Mouse (Mus musculus): ENCODE measurements around the gene 4933424G06Rik. TPM values are rescaled to one million over a fixed set of nuclear protein-coding genes. Genes with fewer than 3 reads are reported as not detected.

The 4933424G06Rik gene
- polyA plus RNA-seq, 1 experiment: not detected

DNA sequence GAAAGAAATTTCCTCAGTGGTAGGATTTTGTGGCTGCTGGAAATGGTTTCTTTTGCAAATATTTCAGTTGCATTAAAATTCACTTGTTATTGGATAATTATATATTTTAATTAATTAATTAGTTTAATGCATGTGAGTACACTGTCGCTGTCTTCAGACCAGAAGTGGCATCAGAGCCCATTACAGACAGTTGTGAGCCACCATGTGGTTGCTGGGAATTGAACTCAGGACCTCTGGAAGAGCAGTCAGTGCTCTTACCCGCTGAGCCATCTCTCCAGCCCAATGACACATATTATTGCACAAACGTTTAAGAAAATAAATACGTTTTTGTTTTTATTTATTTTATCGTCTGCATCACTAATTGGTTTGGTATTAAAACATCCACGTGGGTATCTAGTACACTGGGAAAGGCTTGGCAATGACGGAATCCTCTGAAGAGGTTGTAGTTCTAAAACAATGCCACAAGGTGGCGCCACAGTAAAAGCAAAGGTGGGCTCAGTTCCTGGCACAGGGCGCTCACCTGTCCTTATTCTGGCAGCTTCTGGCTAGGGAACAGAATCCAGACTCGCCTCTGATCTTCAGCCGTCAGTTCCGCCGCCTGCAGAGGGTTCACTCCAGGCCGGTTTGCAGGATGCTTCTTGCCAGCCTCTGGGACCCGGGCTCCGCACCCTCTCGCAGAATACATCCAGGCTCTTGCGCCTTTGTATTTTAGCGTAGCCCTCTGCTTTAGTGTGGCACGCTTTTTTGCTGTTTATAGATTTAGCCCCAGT is 74.6 kb downstream of the 4933424G06Rik start:
- TF ChIP-seq GATA1 (IDR thresholded peaks at IDR 0.05; ENCODE audit: low read length): no peak

- no peak for TF ChIP-seq GATA1 (IDR thresholded peaks at IDR 0.05; ENCODE audit: low read length)
Measured at GRCm38 (mm10) chr1:36785238-36785641, 75.3 kb downstream of the 4933424G06Rik start.

DNA sequence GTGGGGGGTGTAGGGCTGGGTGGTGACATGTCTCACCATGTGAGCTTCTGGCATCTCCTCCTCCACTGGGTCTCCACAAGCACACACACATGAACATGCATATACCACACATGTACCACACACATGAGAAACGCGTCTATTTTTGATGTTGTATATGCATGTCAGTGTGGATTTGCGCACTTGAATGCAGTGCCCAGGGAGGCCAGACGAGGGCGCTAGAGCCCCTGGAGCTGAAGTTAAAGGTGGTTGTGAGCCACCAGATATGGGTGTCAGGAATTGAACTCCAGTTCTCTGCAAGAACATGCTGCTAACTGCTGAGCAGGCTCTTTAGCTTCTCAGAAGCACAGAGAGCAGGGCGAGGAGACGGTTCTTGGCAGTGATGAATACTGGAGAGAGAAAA is 76.4 kb downstream of the 4933424G06Rik start:
- TF ChIP-seq GATA1 (IDR thresholded peaks at IDR 0.05; ENCODE audit: low read length): no peak

DNA sequence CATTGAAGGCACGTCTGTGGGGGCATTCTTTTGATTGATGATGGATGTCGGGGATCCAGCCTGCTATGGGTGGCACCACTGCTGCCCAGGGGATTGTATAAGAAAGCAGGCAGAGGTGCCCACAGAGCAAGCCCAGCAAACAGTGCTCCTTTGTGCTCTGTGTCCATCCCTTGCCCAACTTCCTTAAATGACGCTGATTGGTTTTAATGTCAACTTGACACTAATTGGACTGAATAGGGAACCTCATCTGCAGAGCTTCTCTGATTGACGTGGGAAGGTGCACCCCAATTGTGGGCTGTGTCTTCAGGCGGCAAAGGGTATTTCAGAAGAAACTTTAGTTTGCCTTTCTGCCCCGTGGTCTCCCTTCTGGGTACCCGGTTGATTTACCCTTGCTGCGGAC is 79.5 kb downstream of the 4933424G06Rik start:
- TF ChIP-seq GATA1 (IDR thresholded peaks at IDR 0.05; ENCODE audit: low read length): no peak

- no peak for TF ChIP-seq GATA1 (IDR thresholded peaks at IDR 0.05; ENCODE audit: low read length)
Measured at GRCm38 (mm10) chr1:36796711-36797110, 86.8 kb downstream of the 4933424G06Rik start.

DNA sequence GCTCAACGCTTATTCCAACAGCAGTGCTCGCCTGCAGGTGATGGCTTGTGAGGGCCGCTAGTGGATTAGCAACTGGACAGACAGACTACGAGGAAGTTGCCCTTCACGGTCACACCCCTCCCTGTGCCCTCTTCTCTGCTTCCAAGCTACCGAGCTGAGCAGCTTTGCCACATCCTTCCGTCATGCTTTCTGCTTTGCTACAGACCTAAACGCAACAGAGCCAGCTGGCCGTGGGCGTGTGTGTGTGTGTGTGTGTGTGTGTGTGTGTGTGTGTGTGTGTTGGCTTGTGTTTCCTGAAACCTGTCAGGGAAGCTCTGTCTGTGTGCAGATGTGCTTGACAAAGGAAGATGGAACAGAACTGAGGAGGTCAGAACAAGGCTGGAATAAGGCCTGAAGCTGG is 87.5 kb downstream of the 4933424G06Rik start:
- TF ChIP-seq GATA1 (IDR thresholded peaks at IDR 0.05; ENCODE audit: low read length): no peak

GRCm38 (mm10) chr1:36800379-36801011 is 90.5 kb downstream of the 4933424G06Rik start:
- no peak for TF ChIP-seq GATA1 (IDR thresholded peaks at IDR 0.05; ENCODE audit: low read length)

DNA sequence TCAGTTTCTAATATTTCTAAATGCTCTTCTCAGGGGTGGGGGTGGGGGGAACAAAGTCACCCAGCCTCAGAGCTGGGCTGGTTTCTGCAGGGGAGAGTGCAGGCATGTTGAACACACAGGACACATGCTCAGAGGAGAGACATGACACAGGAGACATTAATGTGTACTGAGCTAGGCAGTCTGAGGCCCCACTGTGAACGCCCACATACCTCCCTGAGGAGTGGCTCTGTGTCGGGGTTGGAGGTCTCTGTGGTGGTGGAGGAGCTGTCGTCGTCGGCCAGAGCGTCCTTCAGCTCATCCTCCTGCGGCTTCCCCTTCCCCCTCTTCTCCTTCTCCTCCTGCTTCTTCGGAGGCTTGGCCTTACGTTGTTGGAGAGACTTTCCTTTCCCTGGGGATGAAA is 94.3 kb downstream of the 4933424G06Rik start:
- no peak for TF ChIP-seq GATA1 (IDR thresholded peaks at IDR 0.05; ENCODE audit: low read length)

DNA sequence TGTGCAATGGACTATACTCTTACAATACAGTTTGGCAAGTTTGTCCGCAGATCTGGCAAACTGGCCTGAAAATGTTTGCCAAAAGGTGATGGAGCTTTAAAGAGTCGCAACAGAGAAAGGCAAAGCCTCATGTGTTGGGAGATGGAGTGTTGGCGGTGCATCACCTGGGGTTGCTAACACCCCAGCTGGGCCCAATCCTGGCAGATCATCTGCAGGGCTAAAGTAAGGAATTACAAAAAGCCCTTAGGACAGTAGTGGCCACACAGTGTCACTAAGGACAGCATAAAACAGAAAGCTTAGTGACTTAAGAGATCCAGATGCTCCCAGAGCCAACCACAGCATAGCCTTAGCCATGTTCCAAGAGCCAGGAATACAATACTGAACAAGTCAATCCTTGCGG is 94.9 kb downstream of the 4933424G06Rik start:
- TF ChIP-seq GATA1 (IDR thresholded peaks at IDR 0.05; ENCODE audit: low read length): no peak

DNA sequence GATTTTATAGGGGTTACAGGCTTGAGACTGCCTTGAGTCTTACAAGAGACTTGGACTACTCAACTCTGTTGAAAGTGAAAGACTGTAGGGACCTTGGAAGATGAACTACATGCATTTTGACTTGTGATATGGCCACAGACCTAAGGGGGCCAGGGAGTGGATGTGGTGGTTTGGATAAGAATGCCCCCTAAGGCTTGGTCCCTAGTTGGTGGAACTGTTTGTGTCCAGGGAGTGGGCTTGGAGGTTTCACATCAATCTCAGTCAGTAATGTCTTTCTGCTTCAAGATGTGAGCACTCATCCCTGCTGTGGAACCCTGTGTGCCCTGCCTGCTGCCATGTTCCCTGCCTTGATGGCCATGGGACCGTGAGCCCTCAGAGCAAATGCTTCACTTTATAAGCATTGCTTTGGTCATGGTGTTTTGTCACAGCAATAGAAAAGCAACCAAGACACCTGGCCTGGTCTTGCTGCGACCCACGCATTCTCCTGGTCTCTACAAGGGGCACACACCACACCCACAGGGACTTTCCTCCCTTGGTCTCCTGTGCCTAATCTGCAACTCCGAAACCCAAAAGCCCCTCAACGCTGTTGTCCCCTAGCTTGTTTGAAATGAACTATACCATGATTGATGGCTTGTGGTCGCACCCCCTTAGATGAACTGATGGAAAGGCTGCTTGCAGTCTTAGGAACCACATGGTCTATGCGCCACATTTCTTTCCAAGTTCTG is 96.4 kb downstream of the 4933424G06Rik start:
- no peak for TF ChIP-seq GATA1 (IDR thresholded peaks at IDR 0.05; ENCODE audit: low read length)

DNA sequence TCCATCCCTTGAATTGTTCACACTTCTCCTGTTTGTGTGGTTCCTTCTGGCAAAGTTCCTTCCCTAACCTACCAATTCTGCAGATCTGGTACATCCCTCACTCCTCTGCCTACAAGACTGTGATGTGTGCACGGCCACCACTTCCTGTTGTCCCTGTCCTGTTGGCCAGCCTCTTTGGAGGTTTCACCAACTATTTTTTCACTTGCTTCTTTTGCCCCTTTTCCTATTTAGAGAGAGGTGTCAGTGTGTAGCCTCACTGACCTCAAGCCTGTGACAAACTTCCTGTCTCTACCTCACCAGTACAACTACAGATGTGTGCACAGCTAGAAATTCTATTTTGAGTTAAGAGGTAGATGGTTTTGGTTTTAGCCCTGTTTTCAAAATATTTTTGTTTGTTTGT is 97.1 kb downstream of the 4933424G06Rik start:
- TF ChIP-seq GATA1 (IDR thresholded peaks at IDR 0.05; ENCODE audit: low read length): no peak

Other genes with a start within 250 kb of the 4933424G06Rik start
- gene Cnnm4, start 238.5 kb upstream of the 4933424G06Rik start, polyA plus RNA-seq (2012): 1.3 and 2.1 TPM in 2 replicates
- 22.7 and 24.8 TPM in 2 replicates for gene Cnnm3, start 198.3 kb upstream of the 4933424G06Rik start, polyA plus RNA-seq (2012)
- gene Ankrd23, start 173.3 kb upstream of the 4933424G06Rik start, polyA plus RNA-seq (2012): 10.6 and 13.0 TPM in 2 replicates
- 0.24 TPM in 1 of 2 replicates, not detected in the other for gene Gm42417, start 170.7 kb upstream of the 4933424G06Rik start, polyA plus RNA-seq (2012)
- 17.9 and 23.3 TPM in 2 replicates for gene Ankrd39, start 162.7 kb upstream of the 4933424G06Rik start, polyA plus RNA-seq (2012)
- gene Sema4c, start 151.8 kb upstream of the 4933424G06Rik start, polyA plus RNA-seq (2012): not detected in 2 replicates
- gene Fam178b, start 27.0 kb upstream of the 4933424G06Rik start, polyA plus RNA-seq (2012): not detected in 2 replicates
- 1,928 and 2,433 TPM in 2 replicates for gene Cox5b, start 18.7 kb upstream of the 4933424G06Rik start, polyA plus RNA-seq (2012)
- 99.1 and 103 TPM in 2 replicates for gene Actr1b, start 4.3 kb downstream of the 4933424G06Rik start, polyA plus RNA-seq (2012)
- not detected in 2 replicates for gene Zap70, start 51.6 kb downstream of the 4933424G06Rik start, polyA plus RNA-seq (2012)
- 78.1 and 84.6 TPM in 2 replicates for gene Tmem131, start 233.5 kb downstream of the 4933424G06Rik start, polyA plus RNA-seq (2012)

Data from G1E-ER4 (cell line).